Mouse (Mus musculus) layer of hippocampus, adult 9-10 months (tissue): ENCODE measurements around the gene Ttc25.
A peak's percentile ranks its signal among the peaks of the same experiment; 100 is the strongest.
"Not testable (repeated sequence)": the region's sequence is repeated elsewhere in the genome, so short reads cannot be mapped to it uniquely, and the experiment has no call there.

ENCODE experiments used
- DNase-seq: peaks from one replicate; pipeline ENCODE4 v3.0.0; 2022; ENCODE audit warnings: low spot score

Ttc25 gene

DNA sequence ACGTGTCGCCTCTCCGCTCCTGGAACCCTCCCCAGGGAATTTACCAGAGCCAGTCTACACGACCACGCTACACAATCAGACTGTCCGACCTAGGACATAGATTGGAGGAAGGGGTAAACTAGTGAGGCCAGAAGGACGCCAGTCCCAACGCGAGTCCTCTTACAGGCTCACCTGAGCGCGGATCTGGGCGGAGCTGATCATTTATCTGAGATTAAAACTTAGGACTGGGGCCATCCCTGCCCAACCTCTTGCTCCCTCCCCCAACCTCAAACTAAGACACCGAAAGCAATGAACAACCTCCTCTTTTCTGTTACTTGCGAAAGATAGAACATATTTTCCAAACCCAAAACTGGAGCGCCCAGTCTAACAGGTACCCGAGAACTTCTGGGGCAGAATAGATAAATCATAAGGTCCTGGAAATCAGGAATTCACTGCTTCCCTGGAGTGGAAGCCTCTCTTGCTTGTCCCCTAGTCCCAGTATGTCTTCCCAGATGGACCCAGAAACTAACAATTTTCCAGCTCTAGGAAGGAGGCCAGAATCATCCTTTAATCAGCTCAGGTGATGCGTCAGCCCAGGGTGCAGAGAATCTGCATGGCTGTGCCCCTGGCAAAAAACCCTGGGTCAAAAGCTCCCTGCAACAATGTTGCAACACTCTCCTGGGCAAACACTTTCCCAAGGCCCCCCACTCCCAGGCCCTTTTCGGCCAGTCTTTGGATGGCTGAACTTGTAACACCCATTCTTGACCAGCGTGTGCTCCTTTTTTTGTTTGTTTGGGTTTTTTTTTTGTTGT is 16.8 kb upstream of the Ttc25 start:
- DNase-seq = no peak

DNA sequence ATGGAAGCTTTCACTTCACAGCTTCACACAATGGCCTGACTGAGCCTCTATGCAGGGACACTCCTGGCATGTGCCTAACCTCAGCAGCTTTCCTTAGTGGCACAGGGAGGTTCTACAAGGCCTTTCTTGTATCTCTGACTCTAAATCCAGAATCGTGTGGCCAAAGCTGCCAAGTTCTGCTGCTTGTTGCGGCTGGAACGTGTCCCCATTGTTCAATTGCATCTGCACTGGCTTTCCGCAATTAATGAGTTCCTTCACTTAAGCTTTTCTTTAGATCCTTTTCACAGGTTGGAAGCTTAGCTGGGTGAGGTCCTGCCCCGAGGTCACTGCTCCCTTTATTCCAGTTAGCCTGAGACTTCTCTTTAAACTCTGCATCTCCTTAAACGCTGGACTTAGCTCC is 11.5 kb upstream of the Ttc25 start:
- no peak for DNase-seq

DNA sequence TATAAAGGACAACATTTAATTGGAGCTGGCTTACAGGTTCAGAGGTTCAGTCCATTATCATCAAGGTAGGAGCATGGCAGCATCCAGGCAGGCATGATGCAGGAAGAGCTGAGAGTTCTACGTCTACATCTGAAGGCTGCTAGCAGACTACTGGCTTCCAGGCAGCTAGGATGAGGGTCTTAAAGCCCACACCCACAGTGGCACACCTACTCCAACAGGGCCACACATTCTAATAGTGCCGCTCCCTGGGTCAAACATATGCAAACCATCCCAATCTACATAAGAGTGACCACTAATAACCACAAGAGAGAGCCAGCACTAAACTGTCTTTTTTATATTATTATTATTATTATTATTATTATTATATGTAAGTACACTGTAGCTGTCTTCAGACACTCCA is 11.0 kb upstream of the Ttc25 start:
- DNase-seq = not testable (repeated sequence)

- DNase-seq = not testable (repeated sequence)
Measured at GRCm38 (mm10) chr11:100534821-100535220, 10.6 kb upstream of the Ttc25 start.

- no peak for DNase-seq
Measured at GRCm38 (mm10) chr11:100535996-100536395, 9.4 kb upstream of the Ttc25 start.

- DNase-seq = no peak
Measured at GRCm38 (mm10) chr11:100536466-100536865, 8.9 kb upstream of the Ttc25 start.

- DNase-seq = no peak
Measured at GRCm38 (mm10) chr11:100540966-100541365, 4.4 kb upstream of the Ttc25 start.

- no peak for DNase-seq
Measured at GRCm38 (mm10) chr11:100541577-100541976, 3.8 kb upstream of the Ttc25 start.

- no peak for DNase-seq
Measured at GRCm38 (mm10) chr11:100545746-100546085, 309 bp downstream of the Ttc25 start.

DNA sequence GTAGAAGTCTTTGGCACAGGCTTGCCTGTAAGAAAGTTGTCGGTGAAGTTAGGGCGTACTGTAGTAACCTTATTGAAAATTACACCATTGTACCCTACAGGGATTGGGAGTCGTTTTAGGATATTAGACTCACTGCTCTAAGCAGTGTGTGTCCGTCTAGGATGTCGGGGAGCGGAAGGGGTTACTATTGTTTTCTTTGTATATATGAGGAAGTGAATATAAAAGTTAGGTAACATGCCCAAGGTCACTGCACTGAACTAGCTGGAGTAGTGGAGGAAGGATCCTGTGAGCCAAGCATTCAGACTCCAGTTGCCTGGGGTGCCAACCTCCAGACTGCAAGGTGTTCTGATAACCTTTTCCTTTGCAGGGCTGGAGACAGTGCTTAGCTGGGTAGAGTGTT is 1.5 kb downstream of the Ttc25 start:
- DNase-seq = no peak

DNA sequence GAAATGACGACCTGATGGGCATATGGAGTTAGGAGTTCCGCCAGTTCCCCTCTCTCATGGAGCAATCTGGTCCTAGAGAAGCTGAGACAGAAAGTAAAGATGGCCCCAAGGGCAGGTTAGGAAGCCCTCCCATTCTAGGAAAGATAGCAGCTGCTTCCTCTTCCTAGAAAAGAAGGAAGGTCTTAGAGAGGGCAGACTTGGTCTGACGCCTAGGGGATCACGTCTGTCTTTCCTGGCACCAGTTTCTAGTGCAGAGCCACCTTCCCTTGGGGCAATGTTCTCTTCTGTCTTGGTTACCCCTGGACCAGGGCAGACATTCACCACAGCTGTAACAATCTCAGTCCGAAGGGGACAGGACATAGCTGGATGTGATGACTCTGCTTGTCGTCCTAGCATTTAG is 2.7 kb downstream of the Ttc25 start:
- no peak for DNase-seq

DNA sequence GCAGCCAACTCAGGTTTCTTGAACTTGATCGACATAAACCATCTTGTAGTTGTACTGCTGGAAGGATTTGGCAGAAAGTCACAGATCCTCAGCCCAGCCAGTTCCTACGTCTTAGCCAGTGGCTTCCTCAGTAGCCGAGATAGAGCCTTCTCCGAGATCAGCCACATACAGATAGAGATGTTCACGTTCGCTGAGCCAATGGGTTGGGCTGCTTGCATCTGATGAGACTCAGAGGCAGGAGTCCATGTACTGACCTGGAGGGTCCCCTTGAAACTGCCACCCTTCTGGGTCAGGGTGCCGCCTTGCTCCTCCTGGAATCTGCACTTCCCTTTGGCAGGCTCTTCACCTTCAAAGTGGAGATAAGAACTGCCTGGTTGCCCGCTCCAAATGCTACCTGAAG is 4.1 kb downstream of the Ttc25 start:
- DNase-seq = no peak

- DNase-seq = no peak
Measured at GRCm38 (mm10) chr11:100550101-100550500, 4.7 kb downstream of the Ttc25 start.

GRCm38 (mm10) chr11:100552842-100553241 is 7.4 kb downstream of the Ttc25 start:
- DNase-seq = no peak

- DNase-seq = peak; percentile 72
Measured at GRCm38 (mm10) chr11:100555583-100555982, 10.2 kb downstream of the Ttc25 start.

- DNase-seq = no peak
Measured at GRCm38 (mm10) chr11:100557563-100557962, 12.2 kb downstream of the Ttc25 start.

DNA sequence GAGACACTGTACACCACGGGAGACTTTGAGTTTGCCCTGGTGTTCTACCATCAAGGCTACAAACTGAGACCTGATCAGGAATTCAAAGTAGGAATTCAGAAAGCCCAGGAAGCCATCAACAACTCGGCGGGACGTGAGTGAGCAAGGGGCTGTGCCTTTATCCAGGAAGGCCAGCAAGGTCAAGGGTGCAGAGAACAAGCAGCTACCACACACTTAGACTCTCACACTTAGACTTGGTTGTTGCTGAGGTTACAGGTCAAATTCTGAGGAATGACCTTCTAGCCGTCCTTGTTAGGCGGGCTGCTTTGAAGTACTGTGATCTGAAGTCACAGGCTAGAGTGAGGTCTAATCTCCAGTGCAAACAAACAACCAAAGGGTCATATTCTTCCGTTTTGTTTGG is 14.1 kb downstream of the Ttc25 start:
- no peak for DNase-seq

GRCm38 (mm10) chr11:100561748-100562147 is 16.3 kb downstream of the Ttc25 start:
- no peak for DNase-seq

- DNase-seq = no peak
Measured at GRCm38 (mm10) chr11:100564297-100564696, 18.9 kb downstream of the Ttc25 start.

DNA sequence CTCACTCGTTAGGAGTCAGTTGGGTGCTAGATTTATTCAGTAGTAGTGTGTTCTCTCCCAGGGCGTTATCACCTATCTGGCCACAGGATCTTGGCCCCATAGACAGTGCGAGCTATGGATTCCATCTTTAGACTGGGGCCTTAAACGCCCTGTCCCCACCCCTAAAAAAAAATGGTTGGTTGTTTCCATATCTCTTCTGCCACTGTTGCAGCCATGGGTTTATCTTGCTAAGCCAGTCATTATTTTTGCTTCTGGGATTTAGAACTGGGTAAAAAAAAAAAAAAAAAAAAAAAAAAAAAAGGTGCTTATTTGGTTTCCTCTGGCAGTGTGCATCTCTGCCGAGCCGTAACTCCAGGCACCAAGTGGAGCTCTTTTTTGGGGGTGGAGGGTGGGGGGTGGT is 19.3 kb downstream of the Ttc25 start:
- DNase-seq = no peak

DNA sequence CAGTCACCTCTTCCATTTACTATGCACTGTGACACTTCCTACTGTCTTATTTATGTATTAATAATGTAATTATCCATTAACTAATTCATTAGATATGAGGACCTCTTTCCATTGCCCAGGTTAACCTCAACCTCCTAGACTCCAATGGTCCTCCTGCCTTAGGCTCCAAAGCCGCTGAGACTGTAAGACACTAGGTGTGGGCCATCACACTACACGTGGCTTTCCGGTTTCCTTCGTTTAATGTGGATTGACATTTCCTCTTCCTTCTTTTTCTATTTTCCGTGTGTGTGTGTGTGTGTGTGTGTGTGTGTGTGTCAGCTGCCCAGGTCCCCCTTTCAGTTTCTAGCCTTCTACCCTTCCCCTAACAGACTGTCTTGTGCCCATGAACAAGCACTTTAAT is 21.8 kb downstream of the Ttc25 start:
- DNase-seq = no peak

GRCm38 (mm10) chr11:100567815-100568245 is 22.4 kb downstream of the Ttc25 start:
- DNase-seq = no peak

GRCm38 (mm10) chr11:100568692-100569091 is 23.3 kb downstream of the Ttc25 start:
- no peak for DNase-seq

- DNase-seq = no peak
Measured at GRCm38 (mm10) chr11:100569789-100570188, 24.4 kb downstream of the Ttc25 start.
